ENCODE assay signal across 15 mouse cellular contexts in genomic region chr16:10911061-10911460, GRCm38 (mm10).
"Had no signal": no experiment of that assay in that cellular context is flagged by ENCODE, and none has a peak within 500 bp of the region (broad histone marks: within the 10 kb centered on the region; RNA-seq: fewer than 3 reads in every experiment).

No protein-coding gene starts in this region.

- H3K36me3 ChIP-seq: neural tube, embryonic 15.5 days; stomach, embryonic 15.5 days had no signal

- H3K9ac ChIP-seq: neural tube, embryonic 15.5 days; stomach, embryonic 15.5 days had no signal

- H3K9me3 ChIP-seq: neural tube, embryonic 15.5 days; stomach, embryonic 15.5 days had no signal

- H3K4me3 ChIP-seq: neural tube, embryonic 15.5 days; stomach, embryonic 15.5 days had no signal

- H3K27ac ChIP-seq: neural tube, embryonic 15.5 days; stomach, embryonic 15.5 days; stomach, postnatal 0 days had no signal

- H3K4me1 ChIP-seq: neural tube, embryonic 15.5 days had no signal

- H3K4me2 ChIP-seq: neural tube, embryonic 15.5 days; stomach, embryonic 15.5 days had no signal

- H3K27me3 ChIP-seq: neural tube, embryonic 15.5 days; stomach, embryonic 15.5 days had no signal

- DNase-seq: retina, postnatal 1 day; right cerebral cortex, adult 18-20 months; right cerebral cortex, postnatal 14 days; right cerebral cortex, postnatal 25 days; right cerebral cortex, postnatal 4 days; spleen, adult 18-20 months; thymus, adult 18-20 months; thymus, adult 2 months; thymus, postnatal 14 days; thymus, postnatal 25 days; thymus, postnatal 36 days; thymus, postnatal 4 days had no signal
